Mouse (Mus musculus) neural tube, embryonic 14.5 days (tissue): ENCODE results near the gene Glmp. TPM values are rescaled to one million over a fixed set of nuclear protein-coding genes. Genes with fewer than 3 reads are reported as not detected.

Source experiments
- polyA plus RNA-seq: library from polyadenylated mRNA; unstranded; fragments of >200 nt; fragmentation: Nextera tagmentation; extraction: Ambion mirVana; gene quantifications from 2 replicates; pipeline ENCODE4 v1.2.1, GENCODE M21; 2014

The Glmp gene
- polyA plus RNA-seq, 1 experiment from 2014 or later: 65.0 TPM

Other genes starting within 250 kb of the Glmp start
- not detected in 2 replicates for gene Ttc24, start 246.7 kb upstream of the Glmp start, polyA plus RNA-seq
- gene Iqgap3, start 243.1 kb upstream of the Glmp start, polyA plus RNA-seq: 1.2 and 2.5 TPM in 2 replicates
- gene Mef2d, start 182.7 kb upstream of the Glmp start, polyA plus RNA-seq: 19.6 and 20.4 TPM in 2 replicates
- 0.51 and 0.85 TPM in 2 replicates for gene Rhbg, start 70.3 kb upstream of the Glmp start, polyA plus RNA-seq
- gene Gm38392, start 37.8 kb upstream of the Glmp start, polyA plus RNA-seq: 0.72 TPM in 1 of 2 replicates, not detected in the other
- gene Tsacc, start 28.0 kb upstream of the Glmp start, polyA plus RNA-seq: 8.1 and 9.0 TPM in 2 replicates
- gene Cct3, start 27.9 kb upstream of the Glmp start, polyA plus RNA-seq: 427 and 462 TPM in 2 replicates
- gene Tmem79, start 11.1 kb downstream of the Glmp start, polyA plus RNA-seq: 0.90 and 0.99 TPM in 2 replicates
- 47.6 and 49.0 TPM in 2 replicates for gene Smg5, start 11.2 kb downstream of the Glmp start, polyA plus RNA-seq
- gene Paqr6, start 39.6 kb downstream of the Glmp start, polyA plus RNA-seq: 0.35 and 1.6 TPM in 2 replicates
- 0.28 TPM in 1 of 2 replicates, not detected in the other for gene Bglap3, start 47.7 kb downstream of the Glmp start, polyA plus RNA-seq
- gene Bglap2, start 53.7 kb downstream of the Glmp start, polyA plus RNA-seq: not detected in 2 replicates
- not detected in 2 replicates for gene Bglap, start 59.4 kb downstream of the Glmp start, polyA plus RNA-seq
- 19.3 and 22.2 TPM in 2 replicates for gene Pmf1, start 85.3 kb downstream of the Glmp start, polyA plus RNA-seq
- gene Slc25a44, start 100.1 kb downstream of the Glmp start, polyA plus RNA-seq: 40.8 and 42.5 TPM in 2 replicates
- gene Sema4a, start 136.2 kb downstream of the Glmp start, polyA plus RNA-seq: 20.8 and 21.5 TPM in 2 replicates
- gene Lmna, start 184.9 kb downstream of the Glmp start, polyA plus RNA-seq: 41.0 and 41.4 TPM in 2 replicates
- gene Mex3a, start 207.4 kb downstream of the Glmp start, polyA plus RNA-seq: 34.0 and 35.3 TPM in 2 replicates
- gene Rab25, start 223.3 kb downstream of the Glmp start, polyA plus RNA-seq: not detected in 2 replicates
- gene Lamtor2, start 228.1 kb downstream of the Glmp start, polyA plus RNA-seq: 97.0 and 106 TPM in 2 replicates
- gene Ubqln4, start 228.7 kb downstream of the Glmp start, polyA plus RNA-seq: 43.5 and 44.1 TPM in 2 replicates